Mouse (Mus musculus) heart, postnatal 0 days (tissue): ENCODE results near the gene Hivep1. TPM values are rescaled to one million over a fixed set of nuclear protein-coding genes. Genes with fewer than 3 reads are reported as not detected.

Source experiments
- ATAC-seq: fragments of 200-750 bp; cut with Nextera tagmentation; 2 replicates; pipeline ENCODE4 v1.8.0; 2017; ENCODE audit warnings: low read depth, moderate number of reproducible peaks, moderate library complexity; ENCODE audit not compliant: insufficient read depth
- DNase-seq: peaks from one replicate; pipeline ENCODE4 v3.0.0-alpha.2; 2016; ENCODE audit warnings: low spot score
- H3K27ac ChIP-seq: fragments of 300-500 bp; sonication (generic); 2 replicates; pipeline ENCODE4 v1.5.1; 2014; ENCODE audit warnings: low read depth, mild to moderate bottlenecking
- H3K27me3 ChIP-seq: fragments of 300-500 bp; sonication (generic); 2 replicates; pipeline ENCODE4 v1.6.1; 2014; ENCODE audit warnings: low read length, mixed read lengths; ENCODE audit not compliant: control insufficient read depth, insufficient read depth
- H3K36me3 ChIP-seq: fragments of 300-500 bp; sonication (generic); replicated peaks from 2 replicates; pipeline ENCODE4 v1.6.1; 2014; ENCODE audit warnings: low read length, mixed read lengths; ENCODE audit not compliant: control insufficient read depth, insufficient read depth
- H3K4me1 ChIP-seq: fragments of 300-500 bp; sonication (generic); 2 replicates; pipeline ENCODE4 v1.6.1; 2014; ENCODE audit warnings: antibody characterized with exemption; ENCODE audit not compliant: control insufficient read depth, insufficient read depth
- H3K4me2 ChIP-seq: fragments of 300-500 bp; sonication (generic); 2 replicates; pipeline ENCODE4 v1.6.1; 2014; ENCODE audit warnings: low read depth, mild to moderate bottlenecking, low read length, moderate library complexity
- H3K4me3 ChIP-seq: fragments of 300-500 bp; sonication (generic); 2 replicates; pipeline ENCODE4 v1.5.1; 2014; ENCODE audit warnings: low read depth, low read length
- H3K9ac ChIP-seq: fragments of 300-500 bp; sonication (generic); replicated peaks from 2 replicates; pipeline ENCODE4 v1.6.1; 2014; ENCODE audit warnings: low read depth, low read length, mixed read lengths
- H3K9me3 ChIP-seq: fragments of 300-500 bp; sonication (generic); replicated peaks from 2 replicates; pipeline ENCODE4 v1.6.1; 2016; ENCODE audit warnings: low read length; ENCODE audit not compliant: control insufficient read depth
- CTCF ChIP-seq: IDR thresholded peaks from 2 replicates; pipeline ENCODE4 v1.5.1; 2016; ENCODE audit warnings: antibody characterized with exemption, control low read depth, low read depth
- EP300 ChIP-seq: IDR thresholded peaks from 2 replicates; pipeline ENCODE4 v1.6.1; 2016; ENCODE audit warnings: antibody characterized with exemption, low read depth
- whole genome bisulfite sequencing: fragments of 180-500 bp; shearing (Covaris S2); extraction: QIAGEN DNeasy Blood & Tissue Kit; methylation state at CpG from one replicate; pipeline ENCODE4 v1.1.7; 2014; 5-methylcytosine and 5-hydroxymethylcytosine counted together
- polyA plus RNA-seq: library from polyadenylated mRNA; unstranded; fragments of >200 nt; fragmentation: Nextera tagmentation; extraction: Ambion mirVana; gene quantifications from 2 replicates; pipeline ENCODE4 v1.2.1, GENCODE M21; 2015
- total RNA-seq: library from RNA; depleted of rRNA; stranded (reverse); fragments of >200 nt; gene quantifications from 2 replicates; pipeline ENCODE4 v1.2.3, GENCODE M21; 2014; ENCODE audit warnings: low replicate concordance

Hivep1 gene
- total and polyA plus RNA-seq, 2 experiments from 2014 or later: 3.7 to 33.5 TPM

DNA sequence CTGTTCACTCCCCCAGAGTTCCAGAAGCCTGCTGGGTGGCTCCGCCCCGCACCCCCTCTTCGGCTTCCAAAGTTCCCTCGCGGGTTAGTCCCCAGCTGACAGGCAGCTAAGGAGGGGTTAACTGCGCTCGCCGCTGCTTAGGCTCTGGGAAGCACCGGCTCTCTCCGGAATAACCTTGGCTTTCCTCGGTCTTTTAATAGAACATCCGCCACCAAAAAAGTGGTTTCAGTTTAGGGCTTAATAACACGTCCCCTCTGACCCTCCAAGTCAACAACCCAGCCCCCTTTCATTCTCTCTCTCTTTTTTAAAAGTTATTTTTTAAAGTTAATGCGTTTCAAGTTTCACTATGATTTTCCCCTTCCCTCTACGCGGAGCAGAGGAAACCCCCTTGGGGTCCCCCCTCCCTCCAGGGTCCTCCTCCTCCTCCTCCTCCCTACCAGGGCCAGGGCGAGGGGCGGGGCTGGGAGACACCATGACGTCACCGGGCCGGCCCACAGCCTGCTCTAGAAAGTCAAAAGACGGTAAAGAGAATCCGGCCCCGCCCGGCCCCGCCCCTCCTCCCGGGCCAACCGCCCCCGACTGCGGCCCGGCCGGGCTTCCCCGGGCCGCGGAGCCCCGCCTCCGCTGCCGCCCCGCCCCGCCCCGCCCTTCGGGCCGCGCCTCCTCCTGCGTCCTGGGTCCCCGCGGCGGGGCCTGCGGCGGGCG is 467 bp upstream of the Hivep1 start:
- H3K4me1 ChIP-seq: peaks cover 17% of the 10 kb centered on the region; the same call in 1 of the 2 replicates

DNA sequence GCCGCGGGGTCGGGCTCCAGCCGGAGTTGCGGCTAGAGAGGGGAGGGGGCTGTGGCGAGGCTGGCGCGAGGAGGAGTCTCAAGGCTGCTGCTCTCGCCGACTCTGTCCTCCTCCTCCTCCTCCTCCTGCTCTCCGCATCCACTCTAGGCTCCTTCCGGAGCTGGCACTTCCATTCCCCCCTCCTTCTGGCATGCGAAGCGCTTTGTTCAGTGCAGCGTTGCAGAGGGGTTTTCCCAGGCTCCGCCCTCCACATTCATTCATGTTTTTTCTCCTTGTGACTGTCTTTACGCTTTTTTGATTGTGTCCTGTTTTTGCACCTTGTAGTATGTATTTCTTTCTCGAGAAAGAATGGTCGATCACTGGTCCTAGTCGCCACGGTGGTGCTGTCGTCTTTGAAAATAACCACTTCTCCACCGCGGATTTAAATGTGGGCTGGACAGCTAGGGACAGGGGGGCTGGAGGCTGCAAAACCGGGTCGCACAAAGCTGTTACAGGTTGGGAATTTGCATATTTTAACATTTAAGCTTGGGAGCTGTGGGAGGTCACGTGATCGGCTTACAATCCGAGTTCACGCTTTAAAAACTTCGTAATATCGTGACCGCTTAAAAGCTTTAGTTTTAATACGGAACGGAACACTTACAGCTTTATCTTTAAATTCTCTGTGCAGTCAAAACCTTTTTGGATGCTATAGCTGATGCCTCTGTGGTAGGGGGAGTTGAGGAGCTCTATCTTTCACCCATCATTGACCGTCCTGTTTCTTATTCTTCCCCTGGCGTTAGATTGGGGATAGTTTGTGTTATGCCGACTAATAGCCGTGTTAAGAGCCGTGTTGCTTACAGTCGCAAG is 1.1 kb downstream of the Hivep1 start:
- DNase-seq (peak; percentile 84), ATAC-seq (peak; percentile 14; the same call in 1 of the 2 replicates)
- H3K36me3 ChIP-seq: peaks cover 17% of the 10 kb centered on the region
- no peak for TF ChIP-seq CTCF
- TF ChIP-seq EP300: no peak
- H3K4me2 ChIP-seq: peak overlapping the region; percentile 97
- H3K9ac ChIP-seq: peak overlapping the region; percentile 86
- peak overlapping the region; percentile 92 for H3K27ac ChIP-seq
- peaks cover 17% of the 10 kb centered on the region; the same call in 1 of the 2 replicates for H3K4me1 ChIP-seq
- no peaks in the 10 kb centered on the region for H3K9me3 ChIP-seq
- no peaks in the 10 kb centered on the region for H3K27me3 ChIP-seq
- H3K4me3 ChIP-seq: peak overlapping the region; percentile 93
- WGBS: under 1% methylated on average over 36 of the region's 41 CpGs

More for the DNA sequence above, 467 bp upstream of the Hivep1 start:
- H3K9ac ChIP-seq: peak overlapping the region; percentile 86
- H3K4me2 ChIP-seq: peak overlapping the region; percentile 97
- no peaks in the 10 kb centered on the region for H3K27me3 ChIP-seq
- peak overlapping the region; percentile 92 for H3K27ac ChIP-seq
- WGBS: under 1% methylated on average over 33 of the region's 51 CpGs
- H3K9me3 ChIP-seq: no peaks in the 10 kb centered on the region
- ATAC-seq (peak; percentile 90), DNase-seq (peak; percentile 97)
- H3K36me3 ChIP-seq: peaks cover 9% of the 10 kb centered on the region
- H3K4me3 ChIP-seq: peak overlapping the region; percentile 93
- TF ChIP-seq EP300 (peak; percentile 66; the same call in 1 of the 2 replicates), CTCF (no peak)

DNA sequence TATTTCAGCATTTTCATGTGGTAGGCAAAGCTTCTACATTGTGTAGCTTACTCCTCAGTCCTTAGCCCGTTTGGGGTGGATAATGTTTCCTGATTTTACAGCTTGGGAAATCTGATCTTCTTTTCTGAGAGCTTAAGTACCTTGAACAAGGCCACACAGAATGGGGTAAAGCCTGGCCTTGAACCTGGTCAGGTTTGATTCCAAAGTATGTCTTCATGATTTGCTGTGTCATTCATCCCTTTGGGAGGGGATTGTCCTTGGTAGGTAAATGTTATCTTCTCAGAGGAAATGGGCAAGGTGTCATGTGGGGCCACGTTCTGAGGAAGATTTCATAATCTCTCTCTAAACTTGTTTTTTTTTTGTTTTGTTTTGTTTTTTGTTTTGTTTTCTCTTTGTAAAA is 1.8 kb downstream of the Hivep1 start:
- H3K36me3 ChIP-seq: peaks cover 23% of the 10 kb centered on the region
- peak overlapping the region; percentile 93 for H3K4me3 ChIP-seq
- no peaks in the 10 kb centered on the region for H3K27me3 ChIP-seq
- H3K4me1 ChIP-seq: peaks cover 17% of the 10 kb centered on the region; the same call in 1 of the 2 replicates
- DNase-seq: no peak
- no peaks in the 10 kb centered on the region for H3K9me3 ChIP-seq
- peak overlapping the region; percentile 97 for H3K4me2 ChIP-seq
- TF ChIP-seq EP300 (no peak), CTCF (no peak)
- H3K9ac ChIP-seq: peak overlapping the region; percentile 86
- WGBS: 40% methylated on average over 2 of the region's 2 CpGs
- ATAC-seq: no peak
- H3K27ac ChIP-seq: no peak overlapping the region

DNA sequence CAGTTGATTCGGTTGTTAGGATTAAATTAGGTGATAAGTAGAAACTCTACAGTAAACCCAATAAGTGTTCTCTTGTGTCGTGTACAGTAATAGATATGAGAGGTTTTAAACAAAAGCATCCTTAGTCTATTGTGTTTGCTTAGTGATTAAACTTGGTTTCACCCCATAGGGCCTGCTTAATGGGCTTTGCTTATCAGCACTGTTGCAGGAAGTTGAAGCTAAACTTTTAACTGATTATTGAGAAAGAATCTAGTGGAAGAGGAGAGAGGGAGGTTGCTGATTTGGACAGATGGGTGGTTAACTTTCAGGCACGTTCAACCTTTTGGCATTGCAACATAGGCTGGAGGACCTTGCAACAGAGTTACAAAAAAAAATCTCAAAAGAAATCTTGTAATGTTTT is 2.3 kb downstream of the Hivep1 start:
- Histone ChIP-seq H3K27ac (no peak overlapping the region), H3K27me3 (no peaks in the 10 kb centered on the region), H3K9me3 (no peaks in the 10 kb centered on the region), H3K9ac (no peak overlapping the region), H3K4me1 (peaks cover 17% of the 10 kb centered on the region; the same call in 1 of the 2 replicates), H3K4me3 (no peak overlapping the region), H3K4me2 (no peak overlapping the region), H3K36me3 (peaks cover 23% of the 10 kb centered on the region)
- DNase-seq: no peak
- TF ChIP-seq EP300: no peak
- no peak for TF ChIP-seq CTCF
- no peak for ATAC-seq
- 58% methylated on average over 3 of the region's 3 CpGs for WGBS

DNA sequence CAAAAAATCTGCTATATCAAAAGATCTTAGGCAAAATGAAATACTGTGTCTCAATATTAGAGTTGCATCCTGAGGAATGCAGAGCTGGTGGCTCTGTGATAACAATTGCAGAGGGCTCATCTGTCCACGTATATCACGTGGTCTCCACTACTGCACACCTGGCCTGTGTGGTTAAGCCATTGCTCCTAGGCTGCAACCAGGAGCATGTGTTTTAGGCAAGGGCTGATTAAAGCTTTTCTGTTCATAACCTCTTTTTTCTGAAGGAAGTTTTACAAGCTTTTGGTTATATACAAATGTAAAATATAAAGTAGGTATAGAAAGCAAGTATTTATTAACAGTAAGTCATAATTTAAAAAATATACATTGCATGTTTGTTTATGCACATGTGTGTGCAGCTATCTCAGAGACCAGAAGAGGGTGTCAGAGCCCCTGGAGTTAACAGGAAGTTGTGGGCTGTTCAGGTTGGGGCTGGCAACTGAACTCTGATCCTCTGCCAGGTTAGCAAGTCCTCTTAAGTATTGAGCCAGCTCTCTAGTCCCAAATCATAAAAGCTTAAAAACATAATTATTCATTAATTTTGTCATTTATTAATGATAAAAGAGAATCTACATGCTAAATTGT is 5.0 kb downstream of the Hivep1 start:
- no peak for ATAC-seq
- no peak overlapping the region for H3K4me3 ChIP-seq
- H3K27me3 ChIP-seq: no peaks in the 10 kb centered on the region
- H3K36me3 ChIP-seq: peaks cover 34% of the 10 kb centered on the region
- H3K4me1 ChIP-seq: peaks cover 11% of the 10 kb centered on the region; the same call in 1 of the 2 replicates
- H3K27ac ChIP-seq: no peak overlapping the region
- H3K9ac ChIP-seq: no peak overlapping the region
- no peak for DNase-seq
- no peak overlapping the region for H3K4me2 ChIP-seq
- TF ChIP-seq EP300 (no peak), CTCF (no peak)
- no peaks in the 10 kb centered on the region for H3K9me3 ChIP-seq
- WGBS: 88% methylated on average over 2 of the region's 2 CpGs
